Mouse (Mus musculus) embryonic stem cell, embryonic (primary cell): ENCODE measurements around the gene Olfr1361.

ENCODE experiments used
- CTCF ChIA-PET, 4 experiments: fragments of 300-600 bp in 2 of 4; fragments of 350-600 bp in 2 of 4; sonication (Branson Sonifier 250); formaldehyde crosslinking; loops; one replicate each; lab custom pipeline; 2022; ENCODE audit warnings: inconsistent platforms in 2 of 4; lab: Charles Lee
- POLR2A ChIA-PET, 4 experiments: fragments of 300-600 bp in 2 of 4; fragments of 350-600 bp in 2 of 4; sonication (Branson Sonifier 250); formaldehyde crosslinking; loops; one replicate each; lab custom pipeline; 2022; ENCODE audit warnings: antibody characterized with exemption in 4 of 4, inconsistent platforms in 1 of 4; lab: Charles Lee

Gene Olfr1361

GRCm38 (mm10) chr13:21663286-21663685 is at the start of gene Olfr1361:
TSS of gene Olfr1361 (minus strand) at chr13:21663386.
- ChIA-PET POLR2A (interaction anchor here in 1 of 4 experiments (0.7 kb wide), 1 partner anchor 16 kb away, joined by 3 read pairs; no protein-coding TSS in a partner anchor), CTCF (no interaction called here)

GRCm38 (mm10) chr13:21711698-21712097 is 48.5 kb upstream of the Olfr1361 start:
- POLR2A ChIA-PET: interaction anchor here in 3 of 4 experiments (1.0 to 2.5 kb wide), 17 partner anchors 9 to 478 kb away, joined by 3 to 20 read pairs (median 6); partner anchors contain the start of genes Hist1h2ak (in 2 of the 3), Hist1h2an (in 2 of the 3), Hist1h2bn (in 2 of the 3) and Hist1h2bp (in 2 of the 3)
- CTCF ChIA-PET: no interaction called here

- ChIA-PET POLR2A (interaction anchor here (0.6 to 2.5 kb wide), 34 partner anchors 10 to 1823 kb away, joined by 3 to 20 read pairs (median 4); partner anchors contain the start of genes Hist1h2ak (in 3 of the 4), Hist1h2an (in 3 of the 4), Hist1h2bm (in 3 of the 4) and Hist1h2bn (in 3 of the 4)), CTCF (interaction anchor here in 2 of 4 experiments (0.6 to 0.7 kb wide), 2 partner anchors 14 to 268 kb away, joined by 3 to 6 read pairs; no protein-coding TSS in a partner anchor)
These were observed 47.8 kb upstream of the Olfr1361 start for GRCm38 (mm10) chr13:21710821-21711525.

GRCm38 (mm10) chr13:21710031-21710711 is 47.0 kb upstream of the Olfr1361 start:
- ChIA-PET POLR2A (interaction anchor here in 3 of 4 experiments (0.6 to 2.5 kb wide), 31 partner anchors 11 to 1824 kb away, joined by 3 to 20 read pairs (median 4); partner anchors contain the start of genes Hist1h2ak (in 3 of the 3), Hist1h2an (in 3 of the 3), Hist1h2bm (in 3 of the 3) and Hist1h2bn (in 3 of the 3)), CTCF (interaction anchor here in 1 of 4 experiments (0.6 kb wide), 1 partner anchor 13 kb away, joined by 6 read pairs; no protein-coding TSS in a partner anchor)

GRCm38 (mm10) chr13:21706669-21707068 is 43.5 kb upstream of the Olfr1361 start:
- ChIA-PET CTCF (no interaction called here), POLR2A (interaction anchor here in 1 of 4 experiments (1.4 to 1.7 kb wide), 3 partner anchors 10 to 176 kb away, joined by 5 to 9 read pairs (median 5); partner anchors contain the start of genes Hist1h2ai, Hist1h2an, Hist1h2bl and Hist1h2bp)

GRCm38 (mm10) chr13:21697811-21698210 is 34.6 kb upstream of the Olfr1361 start, which contains the start of gene Olfr1359:
TSS of gene Olfr1359 (plus strand) at chr13:21698111.
- ChIA-PET POLR2A (interaction anchor here in 1 of 4 experiments (0.6 to 0.7 kb wide), 2 partner anchors 13 to 297 kb away, joined by 3 read pairs; no protein-coding TSS in a partner anchor), CTCF (no interaction called here)

- ChIA-PET POLR2A (no interaction called here), CTCF (no interaction called here)
These were observed 14.1 kb upstream of the Olfr1361 start, which contains the start of gene Olfr1360 for GRCm38 (mm10) chr13:21677305-21677704. TSS of gene Olfr1360 (minus strand) at chr13:21677405.

- ChIA-PET CTCF (no interaction called here), POLR2A (interaction anchor here in 1 of 4 experiments (1.2 kb wide), 1 partner anchor 111 kb away, joined by 3 read pairs; the partner anchor contains the start of genes Hist1h2ak and Hist1h2bn)
These were observed 20.8 kb downstream of the Olfr1361 start, which contains the start of gene Olfr11 for GRCm38 (mm10) chr13:21642418-21642817. TSS of gene Olfr11 (minus strand) at chr13:21642518.

GRCm38 (mm10) chr13:21613922-21614321 is 49.3 kb downstream of the Olfr1361 start, which contains the start of gene Olfr1362:
TSS of gene Olfr1362 (minus strand) at chr13:21614022.
- POLR2A ChIA-PET: no interaction called here
- CTCF ChIA-PET: no interaction called here
